Mouse (Mus musculus): ENCODE data around the gene Gpr15.

GRCm38 (mm10) chr16:58738800-58739199 is 19.9 kb upstream of the Gpr15 start:
- TF ChIP-seq EP300 (IDR thresholded peaks at IDR 0.05; ENCODE audit: low read depth) (no peak), CTCF (IDR thresholded peaks at IDR 0.05; ENCODE audit: low read depth) (no peak)

Data from heart, postnatal 0 days (tissue).